Mouse (Mus musculus) heart, embryonic 16.5 days (tissue): ENCODE measurements around the gene Krt28. TPM values are rescaled to one million over a fixed set of nuclear protein-coding genes. Genes with fewer than 3 reads are reported as not detected.

Source experiments
- polyA plus RNA-seq: library from polyadenylated mRNA; unstranded; fragments of >200 nt; fragmentation: Nextera tagmentation; extraction: Ambion mirVana; gene quantifications from 2 replicates; pipeline ENCODE4 v1.2.1, GENCODE M21; 2015

Gene Krt28
- polyA plus RNA-seq, 1 experiment from 2014 or later, result not detected

Other genes starting within 250 kb of the Krt28 start
- 0.69 and 1.5 TPM in 2 replicates for gene Ccr7, start 219.8 kb downstream of the Krt28 start, polyA plus RNA-seq
- 161 and 177 TPM in 2 replicates for gene Smarce1, start 143.9 kb downstream of the Krt28 start, polyA plus RNA-seq
- 3.2 and 4.5 TPM in 2 replicates for gene Krt222, start 130.8 kb downstream of the Krt28 start, polyA plus RNA-seq
- not detected in 2 replicates for gene Krt24, start 89.6 kb downstream of the Krt28 start, polyA plus RNA-seq
- gene Krt25, start 52.0 kb downstream of the Krt28 start, polyA plus RNA-seq, result 0.07 and 0.10 TPM in 2 replicates
- gene Krt26, start 36.9 kb downstream of the Krt28 start, polyA plus RNA-seq, result not detected in 2 replicates
- gene Krt27, start 23.8 kb downstream of the Krt28 start, polyA plus RNA-seq, result not detected in 2 replicates
- 13.2 and 14.1 TPM in 2 replicates for gene Krt10, start 14.5 kb upstream of the Krt28 start, polyA plus RNA-seq
- 0.07 TPM in 1 of 2 replicates, not detected in the other for gene Krt12, start 47.4 kb upstream of the Krt28 start, polyA plus RNA-seq
- 0.54 and 2.5 TPM in 2 replicates for gene Krt20, start 63.2 kb upstream of the Krt28 start, polyA plus RNA-seq
- 0.46 and 0.70 TPM in 2 replicates for gene Krt23, start 118.2 kb upstream of the Krt28 start, polyA plus RNA-seq
- gene Krt39, start 146.4 kb upstream of the Krt28 start, polyA plus RNA-seq, result not detected in 2 replicates
- gene Krt40, start 168.3 kb upstream of the Krt28 start, polyA plus RNA-seq, result not detected in 2 replicates
- not detected in 2 replicates for gene Krtap3-3, start 176.0 kb upstream of the Krt28 start, polyA plus RNA-seq
- gene Krtap3-2, start 181.9 kb upstream of the Krt28 start, polyA plus RNA-seq, result not detected in 2 replicates
- gene Gm11939, start 184.6 kb upstream of the Krt28 start, polyA plus RNA-seq, result not detected in 2 replicates
- not detected in 2 replicates for gene Krtap3-1, start 191.7 kb upstream of the Krt28 start, polyA plus RNA-seq
- not detected in 2 replicates for gene Krtap1-5, start 206.1 kb upstream of the Krt28 start, polyA plus RNA-seq
- not detected in 2 replicates for gene Krtap1-4, start 208.8 kb upstream of the Krt28 start, polyA plus RNA-seq
- not detected in 2 replicates for gene Krtap1-3, start 216.4 kb upstream of the Krt28 start, polyA plus RNA-seq
- not detected in 2 replicates for gene Krtap9-3, start 223.2 kb upstream of the Krt28 start, polyA plus RNA-seq
- gene Gm11938, start 228.4 kb upstream of the Krt28 start, polyA plus RNA-seq, result not detected in 2 replicates
- gene Gm11937, start 235.3 kb upstream of the Krt28 start, polyA plus RNA-seq, result not detected in 2 replicates
- not detected in 2 replicates for gene Krtap2-4, start 239.9 kb upstream of the Krt28 start, polyA plus RNA-seq
- gene Gm11562, start 245.5 kb upstream of the Krt28 start, polyA plus RNA-seq, result not detected in 2 replicates